Mouse (Mus musculus) liver, embryonic 11.5 days (tissue): Measurements from ENCODE around the gene Zfp92. TPM values are rescaled to one million over a fixed set of nuclear protein-coding genes. Genes with fewer than 3 reads are reported as not detected.
A peak's percentile ranks its signal among the peaks of the same experiment; 100 is the strongest.

Experiments used
- ATAC-seq: fragments of 200-750 bp; cut with Nextera tagmentation; replicated peaks from 2 replicates; pipeline ENCODE4 v1.8.0; 2017; ENCODE audit warnings: moderate number of reproducible peaks, mild to moderate bottlenecking, moderate TSS enrichment, moderate library complexity; ENCODE audit not compliant: low FRiP score
- DNase-seq: peaks from one replicate; pipeline ENCODE4 v3.0.0-alpha.2; 2017; ENCODE audit warnings: low spot score
- H3K27ac ChIP-seq: fragments of 300-500 bp; sonication (generic); 2 replicates; pipeline ENCODE4 v1.5.1; 2014; ENCODE audit warnings: mild to moderate bottlenecking, low read depth, low read length, control low read depth
- H3K27me3 ChIP-seq: fragments of 300-500 bp; sonication (generic); replicated peaks from 2 replicates; pipeline ENCODE4 v1.6.1; 2014; ENCODE audit warnings: low read length, mixed read lengths; ENCODE audit not compliant: control insufficient read depth, insufficient read depth
- H3K36me3 ChIP-seq: fragments of 300-500 bp; sonication (generic); 2 replicates; pipeline ENCODE4 v1.6.1; 2014; ENCODE audit warnings: mild to moderate bottlenecking, low read length, moderate library complexity, mixed read lengths; ENCODE audit not compliant: control insufficient read depth, insufficient read depth
- H3K4me1 ChIP-seq: fragments of 300-500 bp; sonication (generic); replicated peaks from 2 replicates; pipeline ENCODE4 v1.6.1; 2014; ENCODE audit warnings: low read length, mixed read lengths; ENCODE audit not compliant: control insufficient read depth, insufficient read depth
- H3K4me2 ChIP-seq: fragments of 300-500 bp; sonication (generic); 2 replicates; pipeline ENCODE4 v1.6.1; 2014; ENCODE audit warnings: mild to moderate bottlenecking, control low read depth, moderate library complexity
- H3K4me3 ChIP-seq: fragments of 300-500 bp; sonication (generic); 2 replicates; pipeline ENCODE4 v1.5.1; 2014; ENCODE audit warnings: low read depth, low read length, control low read depth
- H3K9ac ChIP-seq: fragments of 300-500 bp; sonication (generic); 2 replicates; pipeline ENCODE4 v1.6.1; 2014; ENCODE audit warnings: low read depth, low read length, control low read depth
- H3K9me3 ChIP-seq: fragments of 300-500 bp; sonication (generic); 2 replicates; pipeline ENCODE4 v1.6.1; 2016; ENCODE audit warnings: low read length, inconsistent platforms, mixed read lengths; ENCODE audit not compliant: control insufficient read depth
- WGBS: fragments of 180-500 bp; shearing (Covaris S2); extraction: QIAGEN DNeasy Blood & Tissue Kit; methylation state at CpG from one replicate; pipeline ENCODE4 v1.1.7; 2014; 5-methylcytosine and 5-hydroxymethylcytosine counted together
- polyA plus RNA-seq: library from polyadenylated mRNA; unstranded; fragments of >200 nt; fragmentation: Nextera tagmentation; extraction: Ambion mirVana; gene quantifications from 2 replicates; pipeline ENCODE4 v1.2.1, GENCODE M21; 2014

The Zfp92 gene
- polyA plus RNA-seq, 1 experiment from 2014 or later, result not detected

DNA sequence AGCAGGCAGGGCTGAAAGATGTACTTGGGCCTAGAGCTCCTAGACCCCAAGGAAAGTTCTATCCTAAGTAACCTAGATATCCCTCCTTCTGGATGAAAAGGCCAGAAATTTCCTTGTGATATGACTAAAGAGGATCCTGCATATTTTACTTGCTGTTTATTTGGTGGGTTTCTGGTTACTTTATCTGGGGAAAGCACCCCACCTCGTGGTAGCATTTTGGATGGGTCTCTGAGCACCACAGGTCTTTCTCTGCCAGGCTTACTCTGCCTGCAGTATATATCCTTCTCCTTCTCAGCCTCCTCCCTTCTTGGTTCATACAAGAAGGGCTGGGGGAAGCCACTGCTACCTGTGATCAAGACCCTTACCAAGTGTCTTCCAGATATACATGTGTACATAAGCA is 1.9 kb downstream of the Zfp92 start:
- H3K9ac ChIP-seq, result no peak overlapping the region
- 21% methylated on average over 1 of the region's 1 CpGs for WGBS
- no peak overlapping the region for H3K4me2 ChIP-seq
- ATAC-seq, result no peak
- H3K9me3 ChIP-seq, result no peaks in the 10 kb centered on the region
- DNase-seq, result no peak
- H3K27ac ChIP-seq, result no peak overlapping the region
- H3K4me3 ChIP-seq, result no peak overlapping the region
- no peaks in the 10 kb centered on the region for H3K36me3 ChIP-seq
- peaks cover 19% of the 10 kb centered on the region for H3K27me3 ChIP-seq
- H3K4me1 ChIP-seq, result no peaks in the 10 kb centered on the region

DNA sequence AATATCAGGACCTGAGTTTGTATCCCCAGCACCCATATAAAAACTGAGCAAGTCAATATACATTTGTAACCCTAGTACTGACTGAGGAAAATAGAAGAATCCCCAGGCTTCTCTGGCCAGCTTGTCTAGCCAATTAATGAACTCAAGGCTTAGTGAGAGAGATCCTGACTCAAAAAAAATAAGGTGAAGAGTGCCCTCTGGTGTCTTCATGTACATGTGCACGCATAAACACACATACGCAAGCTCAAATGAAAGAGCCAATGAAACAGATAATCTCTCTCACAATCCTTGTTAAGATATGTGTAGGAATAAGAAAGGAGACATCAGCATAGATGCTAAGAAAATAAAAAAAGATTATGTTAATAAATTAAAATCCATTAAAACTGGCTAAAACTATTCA is 19.1 kb downstream of the Zfp92 start:
- H3K9me3 ChIP-seq, result no peaks in the 10 kb centered on the region
- no peak overlapping the region for H3K27ac ChIP-seq
- no peak overlapping the region for H3K4me3 ChIP-seq
- WGBS, result 71% methylated on average over 2 of the region's 2 CpGs
- peaks cover 8% of the 10 kb centered on the region for H3K27me3 ChIP-seq
- no peak overlapping the region for H3K4me2 ChIP-seq
- H3K36me3 ChIP-seq, result no peaks in the 10 kb centered on the region
- ATAC-seq (no peak), DNase-seq (no peak)
- H3K4me1 ChIP-seq, result no peaks in the 10 kb centered on the region
- H3K9ac ChIP-seq, result no peak overlapping the region

DNA sequence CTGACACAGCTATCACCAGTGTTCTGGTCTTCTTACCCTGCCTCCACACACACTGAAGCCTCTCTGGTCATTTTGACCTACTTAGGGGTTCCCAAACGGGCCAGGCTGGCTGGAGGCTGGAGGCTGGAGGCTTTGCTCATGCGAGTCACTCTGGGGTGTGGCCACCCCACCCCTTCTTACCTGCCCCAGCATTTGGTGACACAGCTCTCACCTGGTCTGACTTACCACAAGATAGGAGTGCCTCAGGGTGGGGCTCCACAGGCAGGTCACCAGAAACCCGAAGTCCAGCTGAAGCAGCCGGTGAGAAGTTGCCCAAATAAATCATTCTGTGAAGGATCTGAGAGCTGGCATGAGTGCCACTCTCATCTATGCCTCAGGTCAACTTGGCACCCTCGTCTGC is 22.0 kb downstream of the Zfp92 start:
- H3K27ac ChIP-seq, result no peak overlapping the region
- H3K9ac ChIP-seq, result no peak overlapping the region
- H3K9me3 ChIP-seq, result no peaks in the 10 kb centered on the region
- WGBS, result 57% methylated on average over 5 of the region's 5 CpGs
- DNase-seq (no peak), ATAC-seq (no peak)
- H3K4me2 ChIP-seq, result no peak overlapping the region
- no peak overlapping the region for H3K4me3 ChIP-seq
- peaks cover 10% of the 10 kb centered on the region for H3K27me3 ChIP-seq
- H3K36me3 ChIP-seq, result no peaks in the 10 kb centered on the region; the same call in 1 of the 2 replicates
- no peaks in the 10 kb centered on the region for H3K4me1 ChIP-seq

DNA sequence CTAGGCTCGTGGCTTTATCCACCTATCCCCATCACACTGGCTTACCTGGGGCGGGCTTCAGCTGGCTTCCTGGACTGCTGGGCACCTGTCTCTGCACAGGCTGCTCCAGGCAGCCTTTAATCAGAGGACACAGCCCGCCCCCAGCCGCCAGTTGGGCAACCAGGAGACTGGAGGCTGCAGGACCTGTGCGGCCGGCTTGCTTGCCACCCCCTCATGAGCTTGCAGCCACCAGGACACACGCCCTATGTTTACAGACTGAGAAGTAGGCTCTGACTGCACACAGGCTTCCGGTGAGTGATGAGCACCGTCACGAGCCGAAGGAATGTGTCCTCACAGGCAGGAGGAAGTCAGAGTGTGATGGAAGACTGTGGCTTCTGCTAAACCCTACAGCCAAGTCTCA is 24.4 kb downstream of the Zfp92 start, which contains the start of gene Trex2:
Trex2 (minus strand) TSS at position 93 of the 400 bp plus-strand sequence.
- Histone ChIP-seq H3K27me3 (peaks cover 10% of the 10 kb centered on the region), H3K9ac (no peak within 1 kb of the TSS), H3K4me2 (no peak within 1 kb of the TSS), H3K4me3 (no peak within 1 kb of the TSS), H3K27ac (no peak within 1 kb of the TSS), H3K9me3 (no peaks in the 10 kb centered on the region), H3K4me1 (no peaks in the 10 kb centered on the region), H3K36me3 (no peaks in the 10 kb centered on the region; the same call in 1 of the 2 replicates)
- ATAC-seq, result no peak
- WGBS, result 71% methylated on average over 11 of the region's 11 CpGs
- DNase-seq, result no peak

DNA sequence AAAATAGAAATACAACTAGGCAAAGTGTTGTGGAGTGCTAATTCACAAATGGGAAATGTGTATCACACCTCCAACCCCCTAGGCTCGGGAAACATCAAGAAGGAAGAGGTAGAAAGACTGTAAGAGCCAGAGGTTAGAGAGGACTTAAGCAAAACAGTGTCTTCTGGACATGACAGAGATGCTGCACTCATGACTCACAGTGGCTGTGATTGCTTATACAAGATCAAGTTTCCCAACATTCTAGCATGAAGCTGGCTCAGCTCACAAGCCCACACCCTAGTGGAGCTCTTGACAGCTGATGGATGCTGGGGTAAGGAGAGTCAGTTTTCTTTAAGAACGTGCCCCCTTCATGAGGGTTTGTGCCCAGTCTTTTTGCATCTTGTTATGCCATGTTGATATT is 30.5 kb downstream of the Zfp92 start:
- DNase-seq, result no peak
- H3K9me3 ChIP-seq, result no peaks in the 10 kb centered on the region
- no peaks in the 10 kb centered on the region; the same call in 1 of the 2 replicates for H3K36me3 ChIP-seq
- H3K4me3 ChIP-seq, result no peak overlapping the region
- H3K4me2 ChIP-seq, result no peak overlapping the region
- WGBS, result 62% methylated on average over 2 of the region's 2 CpGs
- no peak overlapping the region for H3K27ac ChIP-seq
- no peak for ATAC-seq
- no peaks in the 10 kb centered on the region for H3K4me1 ChIP-seq
- peaks cover 4% of the 10 kb centered on the region for H3K27me3 ChIP-seq
- no peak overlapping the region for H3K9ac ChIP-seq

DNA sequence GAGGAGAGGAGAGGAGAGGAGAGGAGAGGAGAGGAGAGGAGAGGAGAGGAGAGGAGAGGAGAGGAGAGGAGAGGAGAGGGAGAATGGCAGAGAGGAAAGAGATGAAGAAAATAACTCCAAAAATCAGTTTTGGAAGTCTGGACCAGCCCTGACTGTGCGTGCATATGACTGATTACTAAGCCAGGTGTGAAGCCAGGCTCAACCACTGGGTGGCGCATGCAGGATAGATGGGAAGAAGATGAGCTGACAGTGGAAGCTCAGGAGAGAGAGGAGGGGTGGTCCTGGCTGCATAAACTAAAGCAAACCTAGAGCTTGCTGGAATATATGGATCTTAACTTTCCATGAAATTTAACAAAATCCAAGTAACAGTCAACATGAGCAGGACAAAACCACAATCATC is 41.1 kb downstream of the Zfp92 start:
- Histone ChIP-seq H3K27me3 (no peaks in the 10 kb centered on the region), H3K9ac (no peak overlapping the region), H3K4me1 (no peaks in the 10 kb centered on the region), H3K4me2 (no peak overlapping the region), H3K27ac (no peak overlapping the region), H3K9me3 (no peaks in the 10 kb centered on the region), H3K36me3 (no peaks in the 10 kb centered on the region; the same call in 1 of the 2 replicates), H3K4me3 (no peak overlapping the region)
- DNase-seq (no peak), ATAC-seq (no peak)
- 31% methylated on average over 2 of the region's 2 CpGs for WGBS

DNA sequence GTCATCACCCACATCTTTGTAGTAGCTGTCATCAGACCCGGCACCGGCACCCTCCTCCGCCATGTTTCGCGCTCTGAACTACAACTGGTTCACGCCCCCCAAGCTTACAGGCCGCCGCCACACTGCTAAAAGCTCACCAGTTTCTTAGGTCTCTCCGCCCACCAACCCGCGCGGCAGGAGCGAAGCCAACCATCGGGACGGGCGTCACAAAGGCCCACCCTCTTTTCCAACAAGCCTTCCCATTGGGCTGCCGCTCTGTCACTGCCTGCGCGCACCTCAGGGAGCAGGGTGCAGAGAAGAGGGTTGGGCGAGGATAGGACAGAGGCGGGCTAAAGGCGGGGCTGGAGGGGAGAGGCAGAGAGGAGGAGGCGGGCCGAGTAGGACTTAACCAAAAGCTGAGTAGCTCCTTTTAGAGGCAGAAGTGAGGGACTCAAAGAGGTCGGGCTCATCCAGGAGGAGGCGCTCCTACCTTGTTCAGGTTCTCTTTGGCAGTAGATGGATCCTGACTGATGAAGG is 48.0 kb downstream of the Zfp92 start, which contains the start of gene Haus7:
Haus7 (minus strand) TSS at position 168 of the 516 bp plus-strand sequence.
- Histone ChIP-seq H3K27me3 (peaks cover 3% of the 10 kb centered on the region; the same call in 1 of the 2 replicates), H3K4me2 (peak within 1 kb of the TSS; percentile 66), H3K9me3 (no peaks in the 10 kb centered on the region), H3K9ac (peak within 1 kb of the TSS; percentile 70), H3K27ac (no peak within 1 kb of the TSS; the same call in 1 of the 2 replicates), H3K4me1 (no peaks in the 10 kb centered on the region), H3K4me3 (peak within 1 kb of the TSS; percentile 58), H3K36me3 (no peaks in the 10 kb centered on the region)
- DNase-seq, result peak; percentile 85
- peak; percentile 100 for ATAC-seq
- 19% methylated on average over 25 of the region's 26 CpGs for WGBS

DNA sequence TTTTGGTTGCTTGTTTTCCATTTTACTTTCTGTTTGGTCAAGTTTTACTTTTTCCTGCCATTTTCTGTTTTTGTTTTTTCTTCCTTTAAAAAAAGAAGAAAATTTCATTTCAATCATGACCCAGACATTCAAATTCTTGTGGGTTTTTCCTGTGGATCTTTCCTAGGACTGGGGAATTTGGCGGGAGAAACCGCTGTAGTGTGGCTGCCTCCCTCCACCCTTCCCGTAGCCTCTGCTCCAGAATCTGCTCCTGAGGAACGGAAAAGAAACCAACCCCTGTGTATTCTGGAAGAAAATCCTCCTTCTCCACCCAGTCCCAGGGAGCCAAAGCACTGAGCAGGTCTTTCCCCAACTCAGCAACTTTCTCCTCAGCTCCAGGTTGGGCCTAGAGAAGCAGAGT is 49.9 kb downstream of the Zfp92 start:
- H3K4me2 ChIP-seq, result no peak overlapping the region
- WGBS, result 81% methylated on average over 4 of the region's 4 CpGs
- H3K9me3 ChIP-seq, result no peaks in the 10 kb centered on the region
- DNase-seq, result no peak
- no peak overlapping the region for H3K4me3 ChIP-seq
- peaks cover 3% of the 10 kb centered on the region; the same call in 1 of the 2 replicates for H3K27me3 ChIP-seq
- ATAC-seq, result no peak
- no peaks in the 10 kb centered on the region for H3K4me1 ChIP-seq
- H3K36me3 ChIP-seq, result no peaks in the 10 kb centered on the region
- H3K9ac ChIP-seq, result no peak overlapping the region
- no peak overlapping the region for H3K27ac ChIP-seq

DNA sequence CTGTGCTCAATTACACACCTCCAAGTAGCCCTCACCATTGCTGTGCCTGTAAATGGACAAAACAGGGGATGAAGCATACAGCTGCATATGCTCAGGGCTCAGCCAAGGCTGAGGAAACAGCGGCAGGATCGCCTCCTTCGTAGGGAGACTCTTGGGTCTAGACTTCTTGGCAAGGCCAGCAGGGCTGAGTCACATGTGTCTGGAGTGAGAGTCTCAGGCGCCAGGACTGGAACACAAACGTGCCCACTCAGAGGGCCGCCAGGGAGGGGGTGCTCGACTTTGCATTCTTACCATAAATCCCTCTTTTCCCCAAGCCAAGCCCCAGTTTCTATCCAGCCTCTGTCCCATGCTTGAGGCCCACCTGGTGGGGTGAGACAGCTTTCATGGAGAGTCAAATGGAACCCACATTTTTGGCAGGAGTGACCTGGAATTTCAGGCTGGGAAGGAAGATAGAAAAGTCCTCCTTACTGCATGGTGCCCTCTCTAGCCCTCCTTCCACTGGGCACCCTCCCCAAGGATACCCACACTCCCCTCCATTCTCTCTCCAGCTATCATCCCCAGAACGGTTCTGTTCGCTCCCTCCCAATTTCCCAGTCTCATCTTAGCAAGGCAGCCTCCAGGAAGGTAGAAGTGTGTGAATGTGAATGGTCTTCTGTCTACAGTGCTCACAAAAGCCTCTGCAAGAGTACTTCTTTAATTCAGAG is 54.7 kb downstream of the Zfp92 start:
- Histone ChIP-seq H3K4me3 (no peak overlapping the region), H3K9ac (no peak overlapping the region), H3K36me3 (no peaks in the 10 kb centered on the region), H3K4me1 (no peaks in the 10 kb centered on the region), H3K27ac (no peak overlapping the region), H3K9me3 (no peaks in the 10 kb centered on the region), H3K27me3 (peaks cover 3% of the 10 kb centered on the region; the same call in 1 of the 2 replicates), H3K4me2 (no peak overlapping the region)
- DNase-seq (no peak), ATAC-seq (no peak)
- WGBS, result 73% methylated on average over 9 of the region's 9 CpGs
